Mouse (Mus musculus) MEL (cell line): ENCODE data around the gene Qprt. TPM values are rescaled to one million over a fixed set of nuclear protein-coding genes. Genes with fewer than 3 reads are reported as not detected.

Source experiments
- DNase-seq: peaks from one replicate; pipeline ENCODE4 v3.0.0; 2011; ENCODE audit warnings: low read depth, low spot score
- H3K27ac ChIP-seq: 2 replicates; pipeline ENCODE4 v1.5.1; 2012; ENCODE audit warnings: low read depth, mild to moderate bottlenecking, control low read depth, low read length, moderate library complexity; ENCODE audit not compliant: control insufficient read depth
- H3K27me3 ChIP-seq, 2 experiments: fragments of 150-350 bp in 1 of 2; sonication (generic) in 1 of 2; 2 replicates each; pipeline ENCODE4 v1.6.1; 2012; ENCODE audit warnings: low read length in 2 of 2, mild to moderate bottlenecking in 2 of 2, improper control_type of control experiment in 1 of 2, moderate library complexity in 1 of 2; ENCODE audit not compliant: insufficient read depth in 2 of 2, control insufficient read depth in 1 of 2
- H3K36me3 ChIP-seq, 2 experiments: 2 replicates each; pipeline ENCODE4 v1.6.1; 2012 to 2014; ENCODE audit warnings: low read length in 2 of 2, improper control_type of control experiment in 1 of 2, inconsistent platforms in 1 of 2, mild to moderate bottlenecking in 1 of 2; ENCODE audit not compliant: insufficient read depth in 2 of 2, control insufficient read depth in 1 of 2
- H3K4me1 ChIP-seq, 2 experiments: fragments of 150-350 bp in 1 of 2; sonication (generic) in 1 of 2; 2 replicates each; pipeline ENCODE4 v1.6.1; 2012; ENCODE audit warnings: low read length in 2 of 2, improper control_type of control experiment in 1 of 2, mild to moderate bottlenecking in 1 of 2; ENCODE audit not compliant: insufficient read depth in 2 of 2, control insufficient read depth in 1 of 2
- H3K4me3 ChIP-seq, 2 experiments: fragments of 150-350 bp in 1 of 2; sonication (generic) in 1 of 2; 2 replicates each; pipeline ENCODE4 v1.5.1; 2012; ENCODE audit warnings: low read depth in 2 of 2, low read length in 2 of 2, mild to moderate bottlenecking in 2 of 2, moderate library complexity in 2 of 2, control low read depth in 1 of 2, improper control_type of control experiment in 1 of 2; ENCODE audit not compliant: control insufficient read depth in 1 of 2, insufficient read depth in 1 of 2
- H3K79me2 ChIP-seq: 2 replicates; pipeline ENCODE4 v1.6.1; 2012; ENCODE audit warnings: mild to moderate bottlenecking, low read length, moderate library complexity; ENCODE audit not compliant: control insufficient read depth, poor library complexity, insufficient read depth
- H3K9ac ChIP-seq: 2 replicates; pipeline ENCODE4 v1.6.1; 2012; ENCODE audit warnings: low read depth, mild to moderate bottlenecking, control low read depth, low read length, moderate library complexity; ENCODE audit not compliant: control insufficient read depth, poor library complexity, severe bottlenecking
- H3K9me3 ChIP-seq: fragments of 150-350 bp; sonication (generic); replicated peaks from 2 replicates; pipeline ENCODE4 v1.6.1; 2012; ENCODE audit warnings: mild to moderate bottlenecking, low read length, improper control_type of control experiment, moderate library complexity; ENCODE audit not compliant: insufficient read depth
- CTCF ChIP-seq, 3 experiments: IDR thresholded peaks in 2 of 3; conservative IDR thresholded peaks in 1 of 3; 2 replicates each; pipeline ENCODE4 v1.5.1; 2011 to 2012; ENCODE audit warnings: low read length in 3 of 3, low read depth in 2 of 3, mild to moderate bottlenecking in 2 of 3, improper control_type of control experiment in 1 of 3, inconsistent platforms in 1 of 3, mixed read lengths in 1 of 3, moderate library complexity in 1 of 3; ENCODE audit not compliant: control insufficient read depth in 1 of 3, insufficient read depth in 1 of 3, poor library complexity in 1 of 3, severe bottlenecking in 1 of 3
- E2F4 ChIP-seq: IDR thresholded peaks from 2 replicates; pipeline ENCODE4 v1.6.1; 2011; ENCODE audit warnings: low read depth, low read length, improper control_type of control experiment, borderline replicate concordance
- ETS1 ChIP-seq: IDR thresholded peaks from 2 replicates; pipeline ENCODE4 v1.6.1; 2012; ENCODE audit warnings: low read depth, mild to moderate bottlenecking, inconsistent platforms, low read length, improper control_type of control experiment, moderate library complexity
- KAT2A ChIP-seq: conservative IDR thresholded peaks from 2 replicates; pipeline ENCODE4 v1.6.1; 2012; ENCODE audit warnings: low read depth, low read length, improper control_type of control experiment, inconsistent platforms
- MXI1 ChIP-seq: IDR thresholded peaks from 2 replicates; pipeline ENCODE4 v1.6.1; 2011; ENCODE audit warnings: mild to moderate bottlenecking, low read depth, low read length, improper control_type of control experiment
- MYC ChIP-seq: IDR thresholded peaks from 2 replicates; pipeline ENCODE4 v1.6.1; 2011; ENCODE audit warnings: low read depth, mild to moderate bottlenecking, low read length, improper control_type of control experiment, moderate library complexity
- POLR2A ChIP-seq, 2 experiments: IDR thresholded peaks; 2 replicates each; pipeline ENCODE4 v1.6.1; 2011 to 2012; ENCODE audit warnings: low read length in 2 of 2, mild to moderate bottlenecking in 2 of 2, control low read depth in 1 of 2, improper control_type of control experiment in 1 of 2, low read depth in 1 of 2, moderate library complexity in 1 of 2; ENCODE audit not compliant: control insufficient read depth in 1 of 2, insufficient read depth in 1 of 2, poor library complexity in 1 of 2
- RCOR1 ChIP-seq: IDR thresholded peaks from 2 replicates; pipeline ENCODE4 v1.6.1; 2012; ENCODE audit warnings: low read depth, mild to moderate bottlenecking, inconsistent platforms, low read length, improper control_type of control experiment
- SIN3A ChIP-seq: IDR thresholded peaks from 2 replicates; pipeline ENCODE4 v1.6.1; 2012; ENCODE audit warnings: low read length, improper control_type of control experiment, inconsistent platforms
- TAL1 ChIP-seq: IDR thresholded peaks from 2 replicates; pipeline ENCODE4 v1.6.1; 2012; ENCODE audit warnings: mild to moderate bottlenecking, inconsistent platforms, low read length, moderate library complexity, mixed read lengths
- ZC3H11A ChIP-seq: IDR thresholded peaks from 2 replicates; pipeline ENCODE4 v1.6.1; 2012; ENCODE audit warnings: low read depth, mild to moderate bottlenecking, inconsistent platforms, low read length, improper control_type of control experiment
- ZMIZ1 ChIP-seq: IDR thresholded peaks from 2 replicates; pipeline ENCODE4 v1.6.1; 2012; ENCODE audit warnings: low read depth, mild to moderate bottlenecking, inconsistent platforms, low read length, improper control_type of control experiment, moderate library complexity
- ZNF384 ChIP-seq: IDR thresholded peaks from 2 replicates; pipeline ENCODE4 v1.6.1; 2012; ENCODE audit warnings: low read depth, mild to moderate bottlenecking, inconsistent platforms, low read length, improper control_type of control experiment
- polyA plus RNA-seq, 2 experiments: library from polyadenylated mRNA; stranded (reverse) in 1 of 2; unstranded in 1 of 2; fragments of >175 nt in 1 of 2; fragments of >200 nt in 1 of 2; gene quantifications; 2 replicates each; pipeline versions ENCODE4 v1.2.1 to v1.2.4; 2012; ENCODE audit warnings: low replicate concordance in 2 of 2, low read depth in 1 of 2; ENCODE audit not compliant: insufficient read length in 2 of 2, insufficient read depth in 1 of 2, missing spikeins in 1 of 2
- total RNA-seq: library from RNA; depleted of rRNA; stranded (reverse); fragments of 300-350 nt; gene quantifications from 2 replicates; pipeline ENCODE4 v1.2.3, GENCODE M21; 2012

The Qprt gene
- total and polyA plus RNA-seq, 3 experiments: 2.7 to 3.7 TPM; not detected in 1

DNA sequence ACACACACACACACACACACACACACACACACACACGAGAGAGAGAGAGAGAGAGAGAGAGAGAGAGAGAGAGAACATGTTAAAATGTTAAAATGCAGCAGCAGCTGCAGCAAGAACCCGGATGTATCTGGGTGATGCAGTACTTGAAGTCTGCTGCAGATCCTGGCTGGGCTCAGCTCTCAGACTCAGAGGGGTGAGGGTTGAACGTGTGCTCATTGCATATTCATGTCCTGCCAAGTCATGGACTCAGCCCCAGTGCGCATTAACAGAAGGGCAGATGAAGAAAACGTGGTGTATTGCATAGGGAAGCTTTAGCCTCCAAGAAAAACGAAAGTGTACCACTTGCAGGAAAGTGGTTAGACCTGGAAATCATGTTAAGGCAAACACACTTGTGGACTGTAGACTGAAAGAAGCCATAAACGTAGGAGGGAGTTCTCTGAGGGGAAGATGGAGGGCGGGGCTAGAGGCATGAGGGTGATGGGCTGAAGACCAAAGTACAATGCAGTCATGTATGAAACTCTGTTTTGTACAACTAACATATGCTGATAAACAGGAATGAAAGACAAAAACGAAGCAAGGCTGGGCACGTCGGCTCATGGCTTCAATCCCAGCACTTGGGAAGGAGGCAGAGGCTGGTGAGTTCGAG lies 8.3 kb downstream of the Qprt start:
- no peaks in the 10 kb centered on the region for H3K9me3 ChIP-seq
- peaks cover 2 to 28% of the 10 kb centered on the region in 2 experiments; a peak in 3 of 4 replicates for H3K4me1 ChIP-seq
- H3K4me3 ChIP-seq: no peak overlapping the region
- H3K9ac ChIP-seq: no peak overlapping the region
- no peaks in the 10 kb centered on the region for H3K79me2 ChIP-seq
- no peaks in the 10 kb centered on the region for H3K27me3 ChIP-seq
- peaks cover 0 to 17% of the 10 kb centered on the region in 2 experiments; a peak in 2 of 4 replicates for H3K36me3 ChIP-seq
- H3K27ac ChIP-seq: peak overlapping the region; percentile 11; the same call in 1 of the 2 replicates
- no peak for TF ChIP-seq CTCF (IDR thresholded peaks at IDR 0.05 in 2 of 3, conservative IDR thresholded peaks at IDR 0.05 in 1 of 3; ENCODE audit: control insufficient read depth in 1 of 3, insufficient read depth in 1 of 3, low read depth in 2 of 3, low read length in 3 of 3, poor library complexity in 1 of 3, severe bottlenecking in 1 of 3)
- TF ChIP-seq ZC3H11A: no peak
- no peak for TF ChIP-seq RCOR1
- no peak for TF ChIP-seq ZNF384
- TF ChIP-seq E2F4: no peak
- TF ChIP-seq MYC: no peak
- no peak for TF ChIP-seq MXI1
- no peak for TF ChIP-seq ETS1
- no peak for TF ChIP-seq KAT2A
- no peak for TF ChIP-seq TAL1
- TF ChIP-seq, all 39 proteins: peak for 0
- no peak for DNase-seq

GRCm38 (mm10) chr7:127112921-127113597 lies 9.0 kb downstream of the Qprt start:
- H3K27me3 ChIP-seq: no peaks in the 10 kb centered on the region
- no peaks in the 10 kb centered on the region for H3K9me3 ChIP-seq
- TF ChIP-seq SIN3A (no peak), ZMIZ1 (no peak), POLR2A (IDR thresholded peaks at IDR 0.05; ENCODE audit: control insufficient read depth in 1 of 2, insufficient read depth in 1 of 2, low read depth in 1 of 2, low read length in 2 of 2, poor library complexity in 1 of 2) (no peak)
- H3K79me2 ChIP-seq: no peaks in the 10 kb centered on the region
- no peak overlapping the region for H3K4me3 ChIP-seq
- DNase-seq: no peak
- peaks cover 2 to 28% of the 10 kb centered on the region in 2 experiments; a peak in 3 of 4 replicates for H3K4me1 ChIP-seq
- H3K9ac ChIP-seq: peak overlapping the region; percentile 42
- H3K36me3 ChIP-seq: peaks cover 0 to 17% of the 10 kb centered on the region in 2 experiments; a peak in 2 of 4 replicates
- peak overlapping the region; percentile 56 for H3K27ac ChIP-seq
